Mouse (Mus musculus): ENCODE results near the gene Txlna.
A peak's percentile ranks its signal among the peaks of the same experiment; 100 is the strongest.

Gene Txlna

DNA sequence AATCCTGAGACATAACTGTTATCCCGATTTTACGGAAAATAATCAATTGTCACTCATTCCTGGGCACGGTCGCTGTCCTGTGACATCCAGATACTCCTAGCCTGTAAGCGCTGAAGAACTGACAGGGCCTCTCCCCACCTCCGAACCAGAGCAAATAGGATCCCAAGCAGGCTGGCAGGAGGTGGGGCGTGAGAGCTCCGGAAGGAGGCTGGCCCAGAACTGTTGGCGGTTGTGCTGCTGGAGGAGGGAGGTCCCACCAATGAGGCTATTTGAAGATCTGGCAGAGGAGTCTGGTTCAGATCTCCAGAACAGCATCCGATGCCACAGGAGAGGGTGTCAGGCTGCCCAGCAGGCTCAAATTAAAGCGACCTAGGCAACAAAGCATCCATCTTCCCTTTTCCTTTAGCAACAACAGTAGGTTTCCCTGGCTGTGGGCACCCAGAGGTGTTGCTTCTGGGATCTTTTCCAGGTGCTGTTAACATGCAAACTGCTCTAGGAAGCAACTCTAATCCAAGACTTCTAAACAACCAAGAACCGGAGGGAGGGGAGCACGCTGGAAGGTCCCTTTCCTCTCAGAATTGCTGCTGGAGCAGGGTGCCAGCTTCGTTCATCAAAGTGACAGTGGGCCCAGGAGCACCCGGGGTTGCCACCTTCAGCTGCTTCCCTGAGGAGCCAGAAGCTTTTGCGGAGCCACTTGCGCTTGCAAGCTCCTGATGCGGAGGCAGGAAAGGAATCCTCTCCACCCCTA, 16.4 kb downstream of the Txlna start:
- DNase-seq: peak; percentile 88

GRCm38 (mm10) chr4:129623681-129624091, 17.2 kb downstream of the Txlna start, which contains the start of gene Ccdc28b:
Gene Ccdc28b, minus strand, starts transcription at chr4:129623947.
- peak; percentile 53 for DNase-seq

- no peak for DNase-seq
These were observed 17.9 kb downstream of the Txlna start for GRCm38 (mm10) chr4:129622803-129623535.

DNA sequence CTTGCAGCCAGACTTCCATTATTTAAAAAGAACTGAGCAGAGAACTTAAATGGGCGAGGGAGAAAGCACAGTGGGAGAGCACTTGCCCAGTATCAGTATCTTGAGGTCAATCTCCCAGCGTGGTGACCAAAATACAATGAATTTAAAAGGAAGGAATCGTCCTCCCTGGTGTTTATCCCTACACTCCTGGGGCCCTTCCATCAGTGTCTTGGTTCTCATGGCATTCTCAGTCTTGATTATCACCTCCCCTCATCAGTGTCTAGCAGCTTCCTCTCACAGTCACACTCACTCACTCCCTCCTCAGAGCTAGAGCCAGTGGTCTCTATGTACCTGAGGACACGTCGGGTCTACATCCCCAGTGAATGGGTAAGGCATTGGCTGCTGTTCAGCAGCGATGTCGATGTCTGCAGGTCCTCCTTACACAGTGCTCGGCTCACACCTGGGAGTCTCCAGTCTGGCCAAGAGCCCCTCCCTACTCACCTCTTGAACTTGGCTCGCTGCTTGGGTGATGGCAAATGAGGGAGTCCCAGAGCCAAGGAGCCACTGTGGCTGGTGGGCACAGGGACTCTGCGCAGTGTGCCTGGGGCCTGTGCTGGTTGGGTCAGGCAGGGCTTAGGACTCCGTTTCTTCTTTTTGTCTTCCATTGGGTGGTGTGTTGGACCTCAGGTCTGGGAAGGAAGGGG, 18.6 kb downstream of the Txlna start:
- DNase-seq: no peak

DNA sequence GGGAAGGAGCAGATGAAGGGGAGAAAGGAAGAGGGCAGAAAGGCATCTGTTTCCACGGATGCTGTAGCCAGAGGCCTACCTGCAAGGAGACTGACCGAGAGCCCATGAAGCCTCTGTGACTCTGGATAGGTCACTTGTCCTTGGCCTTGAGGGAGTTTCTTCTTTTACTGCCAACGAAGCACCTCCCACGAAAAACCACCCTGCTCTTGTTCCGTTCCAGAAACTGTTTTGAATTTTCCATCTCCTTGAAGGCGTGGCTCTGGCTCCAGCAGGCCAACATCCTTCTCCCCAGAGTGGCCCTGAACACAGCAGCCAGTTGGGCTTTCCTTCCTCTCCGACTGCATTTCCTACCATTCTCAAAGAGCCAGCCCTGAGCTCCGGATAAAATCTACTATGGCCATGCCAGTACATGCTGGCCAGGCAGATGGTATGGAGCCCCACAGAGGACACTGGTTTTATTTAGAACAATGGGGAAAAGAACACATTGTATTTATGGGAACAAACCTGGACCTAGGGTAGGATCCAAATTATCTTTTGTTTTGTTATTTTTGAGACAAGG, 19.5 kb downstream of the Txlna start:
- peak; percentile 65 for DNase-seq

GRCm38 (mm10) chr4:129620419-129621282, 20.2 kb downstream of the Txlna start:
- no peak for DNase-seq

- DNase-seq: peak; percentile 95
These were observed 21.8 kb downstream of the Txlna start, which contains the start of gene Iqcc for GRCm38 (mm10) chr4:129618786-129619691. Gene Iqcc, minus strand, starts transcription at chr4:129619099.

DNA sequence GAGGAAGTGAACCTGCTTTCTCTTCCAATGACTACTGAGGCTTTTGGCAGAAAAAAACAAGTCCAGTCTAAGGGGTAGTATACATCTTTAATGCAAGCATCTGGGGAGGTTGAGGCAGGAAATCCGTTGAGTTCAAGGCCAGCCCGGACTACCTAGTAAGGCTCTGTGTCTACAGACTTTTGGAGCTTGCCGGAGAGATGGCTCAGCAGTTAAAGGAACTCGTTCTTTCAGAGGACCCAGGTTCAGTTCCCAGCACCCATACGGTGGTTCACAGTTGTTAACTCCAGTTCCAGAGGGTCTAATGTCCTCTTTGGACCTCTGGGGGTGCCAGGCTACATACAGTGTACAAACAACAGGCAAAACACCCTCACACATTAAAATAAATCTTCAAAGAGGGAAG, 22.8 kb downstream of the Txlna start:
- DNase-seq: no peak

- no peak for DNase-seq
These were observed 23.7 kb downstream of the Txlna start for GRCm38 (mm10) chr4:129617121-129617641.

DNA sequence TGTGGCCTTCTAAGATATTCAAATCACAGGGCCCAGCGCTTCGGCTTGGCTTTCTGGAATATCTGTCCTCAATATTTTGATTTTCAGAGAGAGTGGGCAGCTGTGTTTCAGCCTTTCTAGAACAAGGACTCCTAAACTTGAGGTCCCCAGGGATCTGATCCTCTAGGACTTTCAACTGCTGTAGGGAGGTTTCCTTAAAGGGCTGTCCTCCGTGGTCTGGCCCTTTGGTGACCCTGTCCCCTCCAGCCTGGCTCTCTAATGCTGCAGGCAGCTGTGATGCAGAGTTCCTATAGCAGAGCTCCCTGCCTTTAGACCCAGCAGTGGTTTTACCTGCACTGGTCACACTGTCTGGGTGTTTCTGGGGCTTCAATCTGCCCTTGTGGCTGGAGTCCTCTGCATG, 24.2 kb downstream of the Txlna start:
- no peak for DNase-seq

DNA sequence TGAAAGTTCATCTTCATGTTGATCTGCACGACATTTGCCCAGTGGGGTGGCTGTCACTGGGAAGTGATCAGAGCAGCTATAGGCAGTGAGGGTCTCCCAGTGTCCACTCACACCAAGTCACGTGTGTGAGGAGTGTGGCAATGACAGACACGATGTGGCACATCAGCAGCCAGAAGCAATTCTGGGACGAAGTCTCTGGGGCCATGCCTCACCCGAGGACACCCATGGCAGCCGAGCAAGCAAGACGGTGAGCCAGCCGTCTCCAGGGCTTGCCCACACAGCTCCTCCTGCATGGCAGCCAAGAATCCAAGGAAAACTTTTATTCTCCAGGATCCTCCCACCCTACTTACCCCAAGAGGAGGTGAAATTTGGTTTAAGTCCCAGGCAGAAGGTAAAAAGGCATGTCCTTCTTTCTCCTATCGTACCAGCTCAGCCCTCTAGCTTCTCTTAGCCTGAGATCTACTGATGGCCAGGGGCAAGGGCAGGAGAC, 25.0 kb downstream of the Txlna start:
- DNase-seq: no peak

DNA sequence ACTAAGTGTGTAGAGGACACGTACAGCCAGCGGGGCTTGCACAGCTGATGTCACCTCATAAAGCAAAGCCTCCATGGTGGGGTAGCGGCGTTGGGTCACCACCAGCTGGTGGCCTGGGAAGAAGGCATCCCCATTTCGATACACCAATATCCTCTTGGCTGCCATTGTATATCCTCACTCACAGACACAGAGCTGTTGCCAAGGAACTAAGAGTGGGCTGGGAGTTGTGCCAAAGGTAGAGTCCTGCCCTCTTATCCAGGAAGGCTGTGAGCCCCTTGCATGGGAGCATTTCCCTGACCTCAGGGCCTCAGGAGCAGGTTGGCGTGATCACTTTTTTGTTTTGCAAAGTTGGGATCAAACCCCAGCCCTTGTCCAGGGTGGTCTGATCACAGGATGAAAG, 26.8 kb downstream of the Txlna start, which contains the start of gene Dcdc2b:
Gene Dcdc2b (minus strand): TSS at position 165 of the 400 bp plus-strand sequence.
- no peak for DNase-seq

- DNase-seq: no peak
These were observed 30.4 kb downstream of the Txlna start for GRCm38 (mm10) chr4:129610472-129610871.

GRCm38 (mm10) chr4:129610026-129610425, 30.8 kb downstream of the Txlna start:
- no peak for DNase-seq

- DNase-seq: no peak
These were observed 31.7 kb downstream of the Txlna start for GRCm38 (mm10) chr4:129609139-129609631.

DNA sequence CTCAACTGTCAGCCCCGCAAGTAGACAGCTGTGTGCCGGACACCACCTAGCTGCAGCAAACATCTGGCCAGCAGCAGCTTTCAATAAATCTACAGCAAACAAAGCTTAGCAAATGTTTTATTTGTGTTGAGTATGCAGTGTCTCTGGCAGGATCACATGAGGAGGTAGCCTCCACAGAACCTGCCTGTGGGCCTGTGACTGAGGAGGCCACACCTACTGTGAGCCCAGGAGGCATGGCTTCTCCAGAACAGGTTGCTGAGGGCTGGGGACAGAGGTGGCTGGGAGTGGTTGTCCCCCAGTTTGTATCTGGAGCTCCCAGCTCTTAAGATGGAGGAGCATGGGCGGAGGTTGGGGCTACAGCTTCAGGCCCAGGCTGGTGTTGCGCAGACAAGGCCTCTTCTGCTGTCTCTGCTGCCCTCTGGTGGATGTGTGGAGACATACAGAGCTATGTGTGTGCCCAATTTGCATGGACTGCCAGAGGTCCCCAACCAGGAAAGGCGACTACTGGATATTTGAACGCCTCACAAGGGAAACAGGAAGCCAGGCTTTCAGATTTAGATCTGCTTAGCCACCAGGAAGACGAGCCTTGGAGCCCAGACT, 32.3 kb downstream of the Txlna start:
- peak; percentile 76 for DNase-seq

GRCm38 (mm10) chr4:129600233-129601158, 40.4 kb downstream of the Txlna start, which contains the start of the genes Eif3i and Tmem234:
Gene Eif3i, minus strand, starts transcription at chr4:129600648.
Gene Tmem234, plus strand, starts transcription at chr4:129600668.
- peak; percentile 79 for DNase-seq

GRCm38 (mm10) chr4:129588865-129589264, 52.0 kb downstream of the Txlna start:
- no peak for DNase-seq

- DNase-seq: peak; percentile 62
These were observed 53.9 kb downstream of the Txlna start for GRCm38 (mm10) chr4:129586943-129587342.

All from kidney, adult 11 months (tissue).